Mouse (Mus musculus) liver, adult (tissue): ENCODE measurements around the gene Prkg1.

Experiments used
- GATA4 ChIP-seq: IDR thresholded peaks from 2 replicates; pipeline ENCODE4 v1.6.1; 2014; ENCODE audit warnings: mild to moderate bottlenecking, low read length; ENCODE audit not compliant: insufficient replicate concordance

Gene Prkg1

DNA sequence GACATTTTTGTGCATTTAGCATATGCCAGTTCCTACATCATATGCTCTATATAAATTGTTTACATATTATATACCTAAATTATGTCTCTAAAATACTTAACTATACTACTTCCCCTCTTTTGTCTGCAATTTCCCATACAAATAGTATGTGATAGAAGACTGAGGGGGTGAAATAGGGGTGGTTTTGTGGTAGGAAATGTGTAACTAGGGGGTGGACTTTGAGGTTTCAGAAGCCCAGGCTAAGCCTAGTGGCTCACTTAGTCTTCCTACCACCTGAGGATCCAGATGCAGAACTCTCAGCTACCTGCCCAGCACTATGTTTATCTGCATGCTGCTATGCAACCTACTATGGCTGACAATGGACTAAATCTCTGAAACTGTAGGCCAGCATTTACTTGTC is 1020.4 kb downstream of the Prkg1 start:
- TF ChIP-seq GATA4, result no peak

DNA sequence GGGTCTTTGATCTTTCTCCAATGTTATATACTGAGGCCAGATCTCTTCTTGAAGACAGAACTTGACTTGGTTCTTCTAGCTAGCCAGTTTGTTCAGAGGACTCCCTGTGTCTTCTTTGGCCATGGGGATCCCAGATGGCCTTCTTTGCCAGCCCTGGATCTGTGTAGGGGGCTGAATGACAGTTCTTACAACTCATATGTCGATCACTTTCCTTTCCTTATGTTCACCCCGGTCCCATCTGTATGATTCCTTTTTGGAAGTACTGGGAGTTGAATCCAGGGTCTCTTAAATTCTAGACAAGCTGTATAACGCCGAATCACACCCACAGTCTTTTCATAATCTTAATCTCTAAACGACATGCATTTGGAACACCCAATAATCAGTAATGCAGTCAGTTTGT is 1065.7 kb downstream of the Prkg1 start:
- TF ChIP-seq GATA4, result no peak

DNA sequence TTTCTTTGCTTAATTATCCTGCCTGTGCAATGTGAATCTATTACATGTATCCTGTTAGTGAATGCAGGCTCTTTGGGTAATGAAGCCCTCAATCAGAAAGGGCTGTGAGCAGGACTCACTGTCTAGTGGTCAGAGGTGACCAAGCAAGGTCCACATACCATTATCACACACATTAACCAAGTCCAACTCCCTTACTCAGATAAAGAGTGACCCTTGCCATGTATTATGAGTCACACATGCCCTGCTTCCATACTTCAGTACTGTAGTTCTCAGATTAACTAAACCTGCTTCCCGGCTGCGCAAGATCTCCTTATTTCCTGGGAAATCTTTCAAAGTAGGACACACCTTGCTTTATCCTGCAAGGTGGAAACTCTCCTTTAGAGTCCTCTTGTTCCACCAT is 1073.6 kb downstream of the Prkg1 start:
- TF ChIP-seq GATA4, result no peak

DNA sequence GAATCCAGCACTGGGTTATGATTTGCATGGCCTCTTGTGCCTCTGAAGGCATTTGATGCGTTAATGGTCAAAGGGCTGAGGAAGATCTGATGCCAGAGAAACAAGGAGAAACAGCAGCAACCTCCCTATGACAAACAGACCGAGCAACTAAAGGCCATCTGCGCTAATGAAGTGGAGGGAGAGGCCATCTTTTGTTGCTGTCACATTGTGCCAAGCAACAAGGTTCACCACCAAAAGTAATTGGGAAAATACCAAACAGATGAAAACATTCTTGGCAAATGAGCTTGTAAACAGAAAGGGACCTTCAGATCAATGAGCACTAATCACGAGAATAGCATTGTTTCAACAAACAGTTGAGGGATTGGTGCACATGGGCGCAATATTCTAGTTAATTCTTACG is 1074.1 kb downstream of the Prkg1 start:
- no peak for TF ChIP-seq GATA4

DNA sequence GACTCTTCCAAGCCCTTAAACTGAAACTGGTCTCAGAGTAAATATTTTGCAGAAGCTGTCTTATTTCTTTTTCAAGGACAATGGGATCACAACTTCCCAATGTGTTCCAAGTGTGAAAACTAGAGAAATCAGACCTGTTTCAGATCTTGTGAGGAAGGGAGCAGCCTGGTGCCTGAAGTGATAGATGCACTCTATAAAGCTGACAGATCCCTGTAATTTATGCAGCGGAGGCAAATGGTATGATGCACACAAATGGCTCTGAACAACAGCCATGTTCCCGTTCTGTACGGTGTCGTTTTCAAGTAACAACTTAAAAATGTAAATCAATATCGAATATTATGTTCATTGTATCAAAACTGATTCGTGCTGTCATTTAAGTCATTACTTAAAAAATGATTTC is 1076.9 kb downstream of the Prkg1 start:
- TF ChIP-seq GATA4, result no peak

DNA sequence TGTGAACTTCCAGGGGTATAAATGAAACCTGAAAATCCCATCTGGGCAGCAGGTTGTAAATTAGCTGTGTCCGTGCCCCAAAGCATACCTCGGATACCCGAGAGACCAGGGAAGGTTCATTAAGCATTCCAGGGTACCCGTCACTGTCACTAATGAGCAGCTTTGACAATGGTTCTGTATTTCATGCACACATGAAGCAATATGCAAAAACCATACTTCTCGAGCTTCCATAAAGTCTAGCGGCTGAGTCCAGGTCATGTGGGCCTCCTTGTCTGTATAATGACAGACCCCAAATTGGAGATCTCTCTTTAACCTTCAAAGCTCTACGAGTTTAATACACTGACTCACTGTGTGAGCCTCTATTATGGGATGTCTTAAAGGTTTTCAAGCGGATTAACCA is 1088.5 kb downstream of the Prkg1 start:
- TF ChIP-seq GATA4, result no peak

DNA sequence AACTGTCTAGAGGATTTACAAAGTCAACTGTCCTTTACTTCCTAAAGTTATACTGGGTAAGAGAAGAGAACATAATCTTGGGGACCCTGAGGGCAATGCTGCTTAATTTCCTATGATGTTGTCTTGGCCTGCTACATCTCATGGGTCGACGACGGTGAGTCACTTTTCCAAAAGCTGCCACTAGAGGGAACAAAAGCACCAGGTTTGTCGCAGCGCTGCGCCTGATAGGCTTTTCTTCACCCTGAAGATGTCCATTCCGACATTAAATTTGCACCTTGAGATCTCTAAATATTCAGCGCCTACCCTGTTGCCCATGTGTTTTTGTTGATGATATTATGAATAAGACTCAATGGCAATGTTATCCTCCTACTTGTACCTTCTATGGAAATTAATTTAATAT is 1100.6 kb downstream of the Prkg1 start:
- no peak for TF ChIP-seq GATA4

DNA sequence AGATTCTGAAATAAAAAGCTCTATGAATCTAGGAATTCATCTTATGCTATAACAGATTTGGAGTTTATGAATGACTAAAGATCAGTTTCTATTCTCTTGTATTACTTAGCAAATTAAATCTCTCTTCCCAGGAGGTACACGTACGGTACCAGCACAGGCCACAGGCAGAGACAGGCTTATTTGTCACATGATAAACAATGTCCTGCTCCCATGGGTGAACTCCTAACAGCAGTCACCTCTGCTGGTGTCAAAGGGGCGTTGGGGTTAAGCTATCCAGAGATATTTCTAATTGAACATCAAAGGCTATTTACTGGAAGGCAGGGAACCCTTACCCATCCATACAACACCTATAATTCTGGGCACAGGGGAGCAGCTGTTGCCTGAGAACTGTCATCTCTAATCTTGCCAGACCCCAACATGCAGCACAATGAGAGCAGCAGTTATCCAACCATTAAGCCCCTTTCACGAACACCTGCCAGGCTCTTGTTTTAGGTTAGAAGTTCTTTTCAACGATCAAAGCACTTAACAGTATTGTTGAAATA is 1122.1 kb downstream of the Prkg1 start:
- TF ChIP-seq GATA4, result no peak

DNA sequence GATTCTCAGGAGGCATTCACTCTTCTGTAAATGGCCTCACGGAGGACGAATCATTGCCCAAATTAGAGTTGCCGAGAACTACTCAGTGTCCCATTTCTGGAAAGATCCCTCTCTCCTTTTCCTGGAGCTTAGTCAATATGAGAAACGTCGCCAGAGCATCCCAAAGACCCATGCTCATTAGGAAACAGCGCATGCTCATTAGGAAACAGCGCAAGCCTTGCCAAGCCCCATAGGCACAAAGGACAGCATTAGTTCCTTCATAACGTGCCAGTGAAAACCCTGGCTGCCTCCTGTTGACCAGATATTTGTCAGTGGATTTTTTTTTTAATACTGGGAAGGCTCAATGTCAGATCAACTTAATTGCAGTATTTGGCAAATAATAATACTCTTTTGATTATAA is 1127.4 kb downstream of the Prkg1 start:
- no peak for TF ChIP-seq GATA4

DNA sequence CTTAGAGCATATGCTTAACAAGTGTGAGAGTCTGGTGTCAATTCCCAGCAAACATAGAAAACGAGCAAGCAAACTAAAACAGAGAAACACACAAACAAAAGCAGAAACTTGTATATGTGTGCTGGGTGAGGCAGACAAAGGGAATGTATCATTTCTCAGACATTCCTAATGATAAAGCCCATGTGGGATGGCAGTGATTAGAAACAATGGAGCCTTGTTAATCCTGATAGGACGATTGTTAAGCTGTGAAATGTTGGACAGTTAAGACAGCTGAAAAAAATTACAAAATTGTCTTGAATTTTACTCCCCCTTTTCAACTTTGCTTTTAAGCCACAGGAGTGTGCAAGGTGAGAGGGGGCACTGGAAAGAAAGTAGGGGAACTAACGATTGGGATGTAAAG is 1133.8 kb downstream of the Prkg1 start:
- no peak for TF ChIP-seq GATA4

DNA sequence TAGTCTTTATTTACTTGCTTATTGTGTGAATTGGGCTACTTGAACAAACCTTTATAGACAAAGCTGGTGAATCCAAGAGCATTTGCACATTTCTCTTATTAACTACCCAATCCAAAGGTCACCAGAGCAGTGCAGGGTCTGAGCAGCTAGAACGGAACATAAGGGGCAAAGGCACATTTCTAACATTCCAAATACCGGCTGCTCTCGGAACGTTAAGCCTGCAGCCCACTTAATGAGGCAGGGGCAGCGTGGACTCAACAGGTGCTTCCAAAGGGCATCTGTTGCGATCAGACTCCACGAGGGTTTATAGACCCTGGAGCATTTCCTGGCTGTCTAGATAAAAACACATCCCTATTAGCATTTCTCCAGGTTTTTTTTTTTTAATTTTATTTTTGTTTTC is 1138.8 kb downstream of the Prkg1 start:
- TF ChIP-seq GATA4, result no peak

DNA sequence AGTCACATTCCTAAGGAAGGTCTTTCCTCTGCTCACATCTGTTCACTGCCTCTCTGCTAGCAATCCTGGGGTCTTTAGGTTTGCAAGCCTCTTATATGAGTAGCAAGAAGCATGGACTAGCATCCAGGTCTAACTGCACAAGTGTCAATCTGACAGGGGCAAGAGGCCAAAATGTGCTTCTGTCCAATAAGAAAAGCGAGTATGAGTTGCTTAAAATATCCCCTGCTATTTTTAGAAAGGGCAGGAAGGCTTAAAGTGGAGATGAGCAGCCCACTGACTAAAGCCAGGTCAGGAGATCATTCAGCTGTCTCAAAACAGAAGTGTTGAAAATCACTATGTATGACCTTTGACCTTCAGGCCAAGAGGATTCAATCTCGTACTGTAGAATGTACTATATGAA is 1139.4 kb downstream of the Prkg1 start:
- no peak for TF ChIP-seq GATA4

DNA sequence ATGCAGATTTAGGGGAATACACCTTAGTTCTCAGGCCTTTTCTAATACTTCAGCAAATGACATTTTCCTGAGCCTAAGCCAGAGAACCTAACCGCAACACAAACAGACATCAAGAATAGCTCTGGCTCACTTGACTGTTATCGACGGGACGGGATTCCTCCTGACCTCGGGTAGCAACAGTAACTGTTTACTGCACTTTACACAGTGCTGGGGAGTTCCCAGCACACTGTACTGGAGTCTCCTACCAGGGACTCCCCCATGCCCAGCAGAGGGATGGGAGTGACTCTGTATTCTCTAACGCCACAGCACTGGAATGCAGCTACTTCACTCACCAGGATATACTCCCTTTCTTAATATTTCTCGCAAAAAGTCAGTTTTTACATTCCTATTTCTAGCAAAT is 1141.2 kb downstream of the Prkg1 start:
- TF ChIP-seq GATA4, result no peak

DNA sequence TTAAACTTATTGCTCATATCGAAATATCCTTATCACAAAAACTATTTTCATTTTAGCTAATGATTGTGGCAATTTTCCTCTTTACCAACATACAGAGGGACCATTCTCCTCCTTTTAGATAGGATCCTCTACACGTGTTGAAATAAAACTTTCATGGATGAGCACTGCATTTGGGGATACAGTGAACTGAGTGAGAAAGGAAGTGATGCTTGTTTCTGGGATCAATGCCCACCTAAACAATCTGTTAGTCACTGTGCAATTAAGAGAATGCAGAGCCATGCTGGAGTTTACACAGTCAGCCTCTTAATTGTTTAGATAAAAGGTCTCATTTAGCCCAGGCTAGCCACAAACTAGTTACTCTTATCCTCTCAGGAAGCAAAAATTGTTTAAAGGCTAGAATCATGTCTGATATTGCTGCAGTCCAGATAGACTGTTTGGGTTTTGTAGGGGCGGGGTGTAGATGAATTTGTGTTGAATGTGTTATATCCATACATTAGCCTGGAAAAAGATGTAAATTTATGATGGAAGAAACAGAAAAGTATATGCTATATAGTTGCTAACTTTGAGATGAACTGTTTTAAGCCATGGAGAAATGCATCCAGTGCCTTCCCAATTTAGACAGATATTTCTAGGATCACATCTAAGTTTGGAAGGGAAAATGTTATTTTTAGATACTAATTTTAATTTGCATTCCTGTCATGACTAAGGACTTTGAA is 1151.5 kb downstream of the Prkg1 start:
- TF ChIP-seq GATA4, result no peak

DNA sequence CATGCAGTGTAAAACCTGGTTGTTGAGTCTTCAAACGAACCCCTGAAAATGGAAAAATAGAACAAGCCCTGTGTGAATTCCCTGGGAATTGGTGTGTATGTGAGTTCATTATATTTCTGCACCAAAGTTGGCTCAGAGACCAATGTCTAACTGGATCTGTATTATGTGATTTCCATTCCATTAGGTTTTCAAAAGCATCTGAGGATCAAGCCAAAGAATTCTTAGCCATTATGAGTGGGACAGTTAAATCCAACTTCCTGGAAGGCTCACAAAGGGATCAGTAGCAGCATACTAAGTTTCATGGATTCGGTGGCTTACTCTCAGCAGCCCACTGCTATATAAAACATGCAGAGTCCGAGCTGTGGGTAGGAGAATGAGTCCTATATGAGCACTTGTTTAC is 1178.5 kb downstream of the Prkg1 start:
- TF ChIP-seq GATA4, result no peak

DNA sequence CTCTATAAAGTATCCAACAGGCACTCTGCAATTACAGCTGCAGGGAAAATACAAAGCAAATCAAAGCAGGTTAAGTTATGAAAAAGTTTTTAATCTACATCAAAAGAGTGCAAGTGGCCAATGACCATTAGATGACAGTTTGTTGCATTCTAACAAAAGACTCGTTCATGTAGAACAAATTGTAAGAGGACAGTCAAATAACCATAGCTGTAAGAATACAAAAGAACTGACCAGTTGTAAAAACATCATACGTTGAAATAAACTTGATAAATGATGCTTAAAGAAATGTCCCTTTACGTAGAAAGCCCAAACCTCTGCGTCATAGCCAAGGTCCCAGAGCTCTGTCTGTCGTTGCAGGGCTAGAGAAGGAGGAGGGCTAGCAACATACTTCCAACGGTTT is 1200.3 kb downstream of the Prkg1 start:
- TF ChIP-seq GATA4, result no peak

DNA sequence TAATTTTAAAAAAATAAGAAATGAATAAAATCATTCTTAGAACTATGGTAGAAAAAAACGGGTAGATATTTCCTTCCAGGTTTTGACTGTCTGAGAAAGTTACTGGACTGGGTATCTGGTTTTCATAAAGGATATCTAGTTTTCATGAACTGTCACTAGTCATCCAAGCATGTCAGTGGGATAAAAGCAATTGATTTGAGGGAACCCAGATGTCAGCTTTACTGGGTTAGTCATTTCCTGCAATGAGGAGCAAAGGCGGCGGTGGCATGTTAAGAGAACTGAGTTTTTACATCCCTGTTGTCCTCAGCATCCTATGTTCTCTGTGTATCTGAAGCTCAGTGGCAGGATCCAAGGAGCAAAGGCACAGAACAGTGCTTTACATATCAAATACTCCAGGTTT is 1201.0 kb downstream of the Prkg1 start:
- no peak for TF ChIP-seq GATA4

DNA sequence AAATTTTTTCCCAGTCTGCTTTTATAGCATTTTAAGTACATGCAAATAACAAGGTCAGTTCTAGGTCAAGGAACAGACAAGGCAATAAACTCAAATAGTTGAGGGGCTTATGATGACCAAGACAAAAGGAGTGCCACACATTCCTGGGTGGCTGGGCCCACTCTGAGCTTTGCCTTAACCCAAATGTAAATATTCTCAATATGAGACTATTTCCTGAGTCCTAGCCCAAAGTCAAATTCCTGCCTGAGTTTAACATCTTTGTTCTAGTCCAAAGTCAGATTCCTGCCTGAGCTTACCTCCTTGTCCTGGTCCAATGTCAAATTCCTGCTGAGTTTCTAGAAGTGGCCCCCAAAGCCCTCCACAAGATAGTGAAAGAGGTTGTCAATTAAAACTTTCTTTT is 1206.8 kb downstream of the Prkg1 start:
- no peak for TF ChIP-seq GATA4

DNA sequence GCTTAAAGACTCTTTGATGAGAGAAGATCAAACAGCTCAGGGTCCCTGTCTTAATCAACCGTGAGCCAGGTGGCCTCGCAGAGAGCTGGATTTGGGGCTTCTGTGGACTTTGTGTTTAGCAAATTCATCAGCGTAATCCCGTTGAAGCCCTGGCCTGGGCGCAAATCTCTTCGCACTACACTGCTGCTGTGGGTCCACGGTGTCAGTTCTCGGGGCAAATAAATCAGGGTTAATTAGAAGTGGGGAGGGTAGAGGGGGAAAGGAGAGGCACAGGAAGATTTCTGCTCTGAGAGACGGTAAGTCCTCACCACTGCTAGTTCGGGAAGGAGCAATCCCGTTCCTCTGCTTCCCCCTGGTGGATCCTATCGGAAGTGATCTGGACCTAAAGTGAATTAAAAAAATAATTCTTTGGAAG is 1210.4 kb downstream of the Prkg1 start:
- no peak for TF ChIP-seq GATA4
